Mouse (Mus musculus): ENCODE results near the gene Itsn2. TPM values are rescaled to one million over a fixed set of nuclear protein-coding genes. Genes with fewer than 3 reads are reported as not detected.
"Not testable (repeated sequence)": the region's sequence is repeated elsewhere in the genome, so short reads cannot be mapped to it uniquely, and the experiment has no call there.

Itsn2 gene
- total RNA-seq, 2 experiments from 2014 or later: 40.0 to 48.1 TPM

DNA sequence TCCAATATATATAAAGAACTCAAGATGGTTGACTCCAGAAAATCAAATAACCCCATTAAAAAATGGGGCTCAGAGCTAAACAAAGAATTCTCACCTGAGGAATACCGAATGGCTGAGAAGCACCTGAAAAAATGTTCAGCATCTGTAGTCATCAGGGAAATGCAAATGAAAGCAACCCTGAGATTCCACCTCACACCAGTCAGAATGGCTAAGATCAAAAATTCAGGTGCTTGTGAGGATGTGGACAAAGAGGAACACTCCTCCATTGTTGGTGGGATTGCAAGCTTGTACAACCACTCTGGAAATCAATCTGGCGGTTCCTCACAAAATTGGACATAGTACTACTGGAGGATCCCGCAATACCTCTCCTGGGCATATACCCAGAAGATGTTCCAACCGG, 162.0 kb downstream of the Itsn2 start:
- DNase-seq (ENCODE audit: low spot score); intact Hi-C loops (cut with DNase I): not testable (repeated sequence)

DNA sequence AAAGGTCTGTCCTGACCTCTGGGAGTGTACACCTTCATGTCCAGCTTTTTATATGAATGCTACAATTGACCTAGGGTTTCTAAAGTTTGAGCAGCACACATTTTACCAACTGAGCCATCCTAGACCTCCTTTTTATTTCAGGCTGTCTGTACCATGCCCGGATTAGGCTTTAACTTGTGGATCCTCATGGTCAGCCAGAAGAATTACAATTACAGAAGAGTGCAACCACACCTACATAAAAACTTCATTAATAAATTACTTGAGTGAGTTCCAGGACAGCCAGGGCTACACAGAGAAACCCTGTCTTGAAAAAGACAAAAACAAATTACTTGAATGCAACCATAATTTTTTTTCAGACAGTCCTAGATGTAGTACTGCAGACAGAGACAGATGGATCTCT, 164.6 kb downstream of the Itsn2 start:
- no peak for DNase-seq (ENCODE audit: low spot score)
- intact Hi-C loops (cut with DNase I): no loop called here

Other genes with a start within 250 kb of the Itsn2 start
- 10 to 100 TPM; 29.2 to 34.6 TPM for gene Ncoa1, start 115.5 kb upstream of the Itsn2 start, total RNA-seq (2021)
- gene Gm3625, start 289 bp downstream of the Itsn2 start, total RNA-seq (2021): not detected
- gene Fam228a, start 145.8 kb downstream of the Itsn2 start, total RNA-seq (2021): under 1 TPM in 1 of 2 experiments, not detected in 1; 0.08 TPM
- 1 to 10 TPM; 1.9 to 2.2 TPM for gene Pfn4, start 176.4 kb downstream of the Itsn2 start, total RNA-seq (2021)
- gene Fam228b, start 176.6 kb downstream of the Itsn2 start, total RNA-seq (2021): 1 to 10 TPM; 2.5 TPM
- 10 to 100 TPM; 44.2 to 51.2 TPM for gene Sf3b6, start 224.9 kb downstream of the Itsn2 start, total RNA-seq (2021)
- 1 to 10 TPM in 1 of 2 experiments, under 1 TPM in 1; 0.73 to 1.7 TPM for gene Fkbp1b, start 249.0 kb downstream of the Itsn2 start, total RNA-seq (2021)

Measured in heart, postnatal 25 days (tissue).